Mouse (Mus musculus) hindbrain, embryonic 15.5 days (tissue): ENCODE measurements at regions not wholly inside any gene's neighbourhood (a gene's known extent, or its start where the extent isn't known, plus 50 kb on each side); places are given as distances from the start of the nearest gene placed in this dataset.

Source experiments
- ATAC-seq: fragments of 200-750 bp; cut with Nextera tagmentation; 2 replicates; pipeline ENCODE4 v1.8.0; 2017; ENCODE audit warnings: low read depth, moderate number of reproducible peaks, moderate TSS enrichment; ENCODE audit not compliant: low FRiP score
- H3K27ac ChIP-seq: fragments of 300-500 bp; sonication (generic); replicated peaks from 2 replicates; pipeline ENCODE4 v1.5.1; 2015; ENCODE audit warnings: mild to moderate bottlenecking, inconsistent platforms
- H3K27me3 ChIP-seq: fragments of 300-500 bp; sonication (generic); 2 replicates; pipeline ENCODE4 v1.6.1; 2015; ENCODE audit warnings: control low read depth, inconsistent platforms
- H3K36me3 ChIP-seq: fragments of 300-500 bp; sonication (generic); 2 replicates; pipeline ENCODE4 v1.6.1; 2015; ENCODE audit warnings: control low read depth, inconsistent platforms
- H3K4me1 ChIP-seq: fragments of 300-500 bp; sonication (generic); replicated peaks from 2 replicates; pipeline ENCODE4 v1.6.1; 2015; ENCODE audit warnings: control low read depth, inconsistent platforms
- H3K4me2 ChIP-seq: fragments of 300-500 bp; sonication (generic); 2 replicates; pipeline ENCODE4 v1.6.1; 2015; ENCODE audit warnings: moderate library complexity, mild to moderate bottlenecking, inconsistent platforms
- H3K4me3 ChIP-seq: fragments of 300-500 bp; sonication (generic); 2 replicates; pipeline ENCODE4 v1.5.1; 2015; ENCODE audit warnings: mild to moderate bottlenecking, inconsistent platforms
- H3K9ac ChIP-seq: fragments of 300-500 bp; sonication (generic); 2 replicates; pipeline ENCODE4 v1.6.1; 2015; ENCODE audit warnings: inconsistent platforms
- H3K9me3 ChIP-seq: fragments of 300-500 bp; sonication (generic); 2 replicates; pipeline ENCODE4 v1.6.1; 2016; ENCODE audit warnings: control low read depth, inconsistent platforms
- WGBS: fragments of 180-500 bp; shearing (Covaris S2); methylation state at CpG from one replicate; pipeline ENCODE4 v1.1.7; 2015; 5-methylcytosine and 5-hydroxymethylcytosine counted together

- no peak overlapping the region for H3K4me2 ChIP-seq
- H3K27me3 ChIP-seq, result no peaks in the 10 kb centered on the region
- WGBS, result 58% methylated on average over 7 of the region's 7 CpGs
- H3K36me3 ChIP-seq, result no peaks in the 10 kb centered on the region
- peak; percentile 73 for ATAC-seq
- no peaks in the 10 kb centered on the region for H3K9me3 ChIP-seq
- H3K4me3 ChIP-seq, result no peak overlapping the region
- no peaks in the 10 kb centered on the region for H3K4me1 ChIP-seq
- H3K27ac ChIP-seq, result no peak overlapping the region
- H3K9ac ChIP-seq, result no peak overlapping the region
Measured at GRCm38 (mm10) chr5:91198620-91199019, 59.2 kb downstream of the Areg start.

GRCm38 (mm10) chr5:91200448-91200847 lies 61.0 kb downstream of the Areg start:
- H3K9me3 ChIP-seq, result no peaks in the 10 kb centered on the region
- no peak overlapping the region for H3K4me2 ChIP-seq
- 72% methylated on average over 5 of the region's 5 CpGs for WGBS
- H3K9ac ChIP-seq, result no peak overlapping the region
- no peak for ATAC-seq
- H3K27me3 ChIP-seq, result no peaks in the 10 kb centered on the region
- H3K27ac ChIP-seq, result no peak overlapping the region
- H3K4me3 ChIP-seq, result no peak overlapping the region
- no peaks in the 10 kb centered on the region for H3K36me3 ChIP-seq
- no peaks in the 10 kb centered on the region for H3K4me1 ChIP-seq

- H3K4me2 ChIP-seq, result no peak overlapping the region
- H3K9me3 ChIP-seq, result no peaks in the 10 kb centered on the region
- WGBS, result 90% methylated on average over 13 of the region's 13 CpGs
- no peak overlapping the region for H3K4me3 ChIP-seq
- ATAC-seq, result no peak
- no peaks in the 10 kb centered on the region for H3K27me3 ChIP-seq
- no peak overlapping the region for H3K9ac ChIP-seq
- H3K4me1 ChIP-seq, result no peaks in the 10 kb centered on the region
- no peak overlapping the region for H3K27ac ChIP-seq
- H3K36me3 ChIP-seq, result no peaks in the 10 kb centered on the region
Measured at GRCm38 (mm10) chr5:91204225-91205005, 65.0 kb downstream of the Areg start.

- H3K4me2 ChIP-seq, result no peak overlapping the region
- H3K36me3 ChIP-seq, result no peaks in the 10 kb centered on the region
- H3K4me1 ChIP-seq, result no peaks in the 10 kb centered on the region
- H3K9me3 ChIP-seq, result no peaks in the 10 kb centered on the region
- H3K27me3 ChIP-seq, result no peaks in the 10 kb centered on the region
- 91% methylated on average over 3 of the region's 3 CpGs for WGBS
- H3K9ac ChIP-seq, result no peak overlapping the region
- no peak overlapping the region for H3K27ac ChIP-seq
- no peak for ATAC-seq
- no peak overlapping the region for H3K4me3 ChIP-seq
Measured at GRCm38 (mm10) chr5:91205350-91205880, 66.0 kb downstream of the Areg start.

- no peak overlapping the region for H3K4me2 ChIP-seq
- H3K36me3 ChIP-seq, result no peaks in the 10 kb centered on the region
- 82% methylated on average over 9 of the region's 9 CpGs for WGBS
- H3K9ac ChIP-seq, result no peak overlapping the region
- ATAC-seq, result no peak
- H3K27ac ChIP-seq, result no peak overlapping the region
- H3K9me3 ChIP-seq, result no peaks in the 10 kb centered on the region
- no peaks in the 10 kb centered on the region for H3K27me3 ChIP-seq
- H3K4me1 ChIP-seq, result no peaks in the 10 kb centered on the region
- no peak overlapping the region for H3K4me3 ChIP-seq
Measured at GRCm38 (mm10) chr5:91206569-91207490, 67.4 kb downstream of the Areg start.

GRCm38 (mm10) chr5:91220174-91220573 lies 80.8 kb downstream of the Areg start:
- H3K36me3 ChIP-seq, result no peaks in the 10 kb centered on the region
- no peak overlapping the region for H3K4me3 ChIP-seq
- WGBS, result 91% methylated on average over 4 of the region's 4 CpGs
- no peak for ATAC-seq
- no peaks in the 10 kb centered on the region for H3K4me1 ChIP-seq
- H3K27ac ChIP-seq, result no peak overlapping the region
- H3K9ac ChIP-seq, result no peak overlapping the region
- no peak overlapping the region for H3K4me2 ChIP-seq
- H3K9me3 ChIP-seq, result no peaks in the 10 kb centered on the region
- no peaks in the 10 kb centered on the region for H3K27me3 ChIP-seq

- no peaks in the 10 kb centered on the region for H3K4me1 ChIP-seq
- no peak overlapping the region for H3K27ac ChIP-seq
- 79% methylated on average over 4 of the region's 4 CpGs for WGBS
- no peaks in the 10 kb centered on the region for H3K36me3 ChIP-seq
- no peaks in the 10 kb centered on the region for H3K27me3 ChIP-seq
- no peak overlapping the region for H3K4me3 ChIP-seq
- ATAC-seq, result no peak
- no peaks in the 10 kb centered on the region for H3K9me3 ChIP-seq
- H3K9ac ChIP-seq, result no peak overlapping the region
- H3K4me2 ChIP-seq, result no peak overlapping the region
Measured at GRCm38 (mm10) chr5:91241656-91242055, 102.3 kb downstream of the Areg start.

- no peaks in the 10 kb centered on the region for H3K27me3 ChIP-seq
- no peaks in the 10 kb centered on the region for H3K9me3 ChIP-seq
- H3K4me2 ChIP-seq, result no peak overlapping the region
- 91% methylated on average over 5 of the region's 5 CpGs for WGBS
- H3K4me3 ChIP-seq, result no peak overlapping the region
- H3K9ac ChIP-seq, result no peak overlapping the region
- ATAC-seq, result no peak
- no peaks in the 10 kb centered on the region for H3K36me3 ChIP-seq
- H3K27ac ChIP-seq, result no peak overlapping the region
- H3K4me1 ChIP-seq, result no peaks in the 10 kb centered on the region
Measured at GRCm38 (mm10) chr5:91247444-91247843, 108.0 kb downstream of the Areg start.

GRCm38 (mm10) chr5:91261895-91262294 lies 122.5 kb downstream of the Areg start:
- Histone ChIP-seq H3K27ac (no peak overlapping the region), H3K4me1 (no peaks in the 10 kb centered on the region), H3K27me3 (no peaks in the 10 kb centered on the region), H3K9ac (no peak overlapping the region), H3K4me3 (no peak overlapping the region), H3K9me3 (no peaks in the 10 kb centered on the region), H3K36me3 (no peaks in the 10 kb centered on the region), H3K4me2 (no peak overlapping the region)
- ATAC-seq, result no peak

GRCm38 (mm10) chr5:91262526-91262925 lies 123.1 kb downstream of the Areg start:
- no peak overlapping the region for H3K4me3 ChIP-seq
- no peak overlapping the region for H3K27ac ChIP-seq
- H3K9me3 ChIP-seq, result no peaks in the 10 kb centered on the region
- no peaks in the 10 kb centered on the region for H3K36me3 ChIP-seq
- no peak overlapping the region for H3K9ac ChIP-seq
- 87% methylated on average over 1 of the region's 1 CpGs for WGBS
- no peaks in the 10 kb centered on the region for H3K27me3 ChIP-seq
- no peak for ATAC-seq
- no peak overlapping the region for H3K4me2 ChIP-seq
- H3K4me1 ChIP-seq, result no peaks in the 10 kb centered on the region

- H3K4me1 ChIP-seq, result no peaks in the 10 kb centered on the region
- no peaks in the 10 kb centered on the region for H3K9me3 ChIP-seq
- H3K36me3 ChIP-seq, result no peaks in the 10 kb centered on the region
- no peaks in the 10 kb centered on the region for H3K27me3 ChIP-seq
- no peak overlapping the region for H3K4me3 ChIP-seq
- ATAC-seq, result no peak
- WGBS, result 82% methylated on average over 1 of the region's 1 CpGs
- H3K4me2 ChIP-seq, result no peak overlapping the region
- no peak overlapping the region for H3K9ac ChIP-seq
- no peak overlapping the region for H3K27ac ChIP-seq
Measured at GRCm38 (mm10) chr5:91270747-91271146, 131.3 kb downstream of the Areg start.

- no peak for ATAC-seq
- Histone ChIP-seq H3K27ac (no peak overlapping the region), H3K4me2 (no peak overlapping the region), H3K4me1 (no peaks in the 10 kb centered on the region), H3K4me3 (no peak overlapping the region), H3K9me3 (no peaks in the 10 kb centered on the region), H3K9ac (no peak overlapping the region), H3K36me3 (no peaks in the 10 kb centered on the region), H3K27me3 (no peaks in the 10 kb centered on the region)
Measured at GRCm38 (mm10) chr5:91271416-91271815, 131.4 kb downstream of the Btc start.
